Mouse (Mus musculus) hindbrain, postnatal 0 days (tissue): ENCODE results near the gene Tiam2. TPM values are rescaled to one million over a fixed set of nuclear protein-coding genes. Genes with fewer than 3 reads are reported as not detected.
A peak's percentile ranks its signal among the peaks of the same experiment; 100 is the strongest.

Source experiments
- ATAC-seq: fragments of 200-750 bp; cut with Nextera tagmentation; 2 replicates; pipeline ENCODE4 v1.8.0; 2017; ENCODE audit warnings: mild to moderate bottlenecking, moderate TSS enrichment, moderate library complexity
- DNase-seq: peaks from one replicate; pipeline ENCODE4 v3.0.0-alpha.2; 2015; ENCODE audit warnings: low spot score
- H3K27ac ChIP-seq: fragments of 300-500 bp; sonication (generic); 2 replicates; pipeline ENCODE4 v1.5.1; 2014; ENCODE audit warnings: mild to moderate bottlenecking
- H3K27me3 ChIP-seq: fragments of 300-500 bp; sonication (generic); 2 replicates; pipeline ENCODE4 v1.6.1; 2014; ENCODE audit warnings: low read length, mixed read lengths; ENCODE audit not compliant: insufficient read depth
- H3K36me3 ChIP-seq: fragments of 300-500 bp; sonication (generic); 2 replicates; pipeline ENCODE4 v1.6.1; 2014; ENCODE audit warnings: low read length, mixed read lengths; ENCODE audit not compliant: insufficient read depth
- H3K4me1 ChIP-seq: fragments of 300-500 bp; sonication (generic); 2 replicates; pipeline ENCODE4 v1.6.1; 2014; ENCODE audit warnings: antibody characterized with exemption, low read length, mixed read lengths; ENCODE audit not compliant: insufficient read depth
- H3K4me2 ChIP-seq: fragments of 300-500 bp; sonication (generic); 2 replicates; pipeline ENCODE4 v1.6.1; 2014; ENCODE audit warnings: low read depth, mild to moderate bottlenecking, low read length, moderate library complexity, mixed read lengths
- H3K4me3 ChIP-seq: fragments of 300-500 bp; sonication (generic); 2 replicates; pipeline ENCODE4 v1.5.1; 2014; ENCODE audit warnings: low read length
- H3K9ac ChIP-seq: fragments of 300-500 bp; sonication (generic); replicated peaks from 2 replicates; pipeline ENCODE4 v1.6.1; 2014; ENCODE audit warnings: mild to moderate bottlenecking, low read length, moderate library complexity, mixed read lengths
- H3K9me3 ChIP-seq: fragments of 300-500 bp; sonication (generic); 2 replicates; pipeline ENCODE4 v1.6.1; 2016; ENCODE audit warnings: low read length, mixed read lengths
- CTCF ChIP-seq: IDR thresholded peaks from 2 replicates; pipeline ENCODE4 v1.5.1; 2016; ENCODE audit warnings: antibody characterized with exemption, control low read depth, low read depth
- WGBS: fragments of 180-500 bp; shearing (Covaris S2); extraction: QIAGEN DNeasy Blood & Tissue Kit; methylation state at CpG from one replicate; pipeline ENCODE4 v1.1.7; 2014; 5-methylcytosine and 5-hydroxymethylcytosine counted together
- polyA plus RNA-seq: library from polyadenylated mRNA; unstranded; fragments of >200 nt; fragmentation: Nextera tagmentation; extraction: Ambion mirVana; gene quantifications from 2 replicates; pipeline ENCODE4 v1.2.1, GENCODE M21; 2015
- total RNA-seq: library from RNA; depleted of rRNA; stranded (reverse); fragments of >200 nt; gene quantifications from 2 replicates; pipeline ENCODE4 v1.2.3, GENCODE M21; 2014

Gene Tiam2
- total and polyA plus RNA-seq, 2 experiments from 2014 or later: 2.8 to 8.8 TPM

GRCm38 (mm10) chr17:3363216-3363615, 36.8 kb downstream of the Tiam2 start:
- Histone ChIP-seq H3K4me3 (no peak overlapping the region), H3K36me3 (no peaks in the 10 kb centered on the region), H3K4me1 (no peaks in the 10 kb centered on the region), H3K27ac (no peak overlapping the region), H3K4me2 (no peak overlapping the region), H3K27me3 (no peaks in the 10 kb centered on the region), H3K9ac (no peak overlapping the region), H3K9me3 (no peaks in the 10 kb centered on the region)
- ATAC-seq: no peak
- no peak for DNase-seq
- TF ChIP-seq CTCF: no peak
- WGBS: 23% methylated on average over 2 of the region's 2 CpGs

GRCm38 (mm10) chr17:3366741-3367140, 40.4 kb downstream of the Tiam2 start:
- no peaks in the 10 kb centered on the region for H3K4me1 ChIP-seq
- H3K4me3 ChIP-seq: no peak overlapping the region
- 68% methylated on average over 3 of the region's 3 CpGs for WGBS
- H3K36me3 ChIP-seq: no peaks in the 10 kb centered on the region
- ATAC-seq (no peak), DNase-seq (no peak)
- no peak for TF ChIP-seq CTCF
- H3K9me3 ChIP-seq: no peaks in the 10 kb centered on the region
- no peaks in the 10 kb centered on the region for H3K27me3 ChIP-seq
- no peak overlapping the region for H3K4me2 ChIP-seq
- H3K27ac ChIP-seq: no peak overlapping the region
- H3K9ac ChIP-seq: no peak overlapping the region

- Histone ChIP-seq H3K9ac (no peak overlapping the region), H3K27ac (no peak overlapping the region), H3K27me3 (no peaks in the 10 kb centered on the region), H3K36me3 (no peaks in the 10 kb centered on the region), H3K9me3 (no peaks in the 10 kb centered on the region), H3K4me2 (no peak overlapping the region), H3K4me3 (no peak overlapping the region), H3K4me1 (no peaks in the 10 kb centered on the region)
- no peak for TF ChIP-seq CTCF
- ATAC-seq (no peak), DNase-seq (no peak)
- 67% methylated on average over 1 of the region's 1 CpGs for WGBS
These were observed 42.0 kb downstream of the Tiam2 start for GRCm38 (mm10) chr17:3368386-3368785.

- DNase-seq (no peak), ATAC-seq (no peak)
- no peaks in the 10 kb centered on the region for H3K27me3 ChIP-seq
- no peaks in the 10 kb centered on the region for H3K4me1 ChIP-seq
- 60% methylated on average over 4 of the region's 4 CpGs for WGBS
- H3K9ac ChIP-seq: no peak overlapping the region
- H3K36me3 ChIP-seq: no peaks in the 10 kb centered on the region
- no peaks in the 10 kb centered on the region for H3K9me3 ChIP-seq
- H3K4me3 ChIP-seq: no peak overlapping the region
- no peak overlapping the region for H3K4me2 ChIP-seq
- no peak for TF ChIP-seq CTCF
- H3K27ac ChIP-seq: peak overlapping the region; percentile 1; the same call in 1 of the 2 replicates
These were observed 43.3 kb downstream of the Tiam2 start for GRCm38 (mm10) chr17:3369631-3370030.

- WGBS: 47% methylated on average over 2 of the region's 2 CpGs
- Histone ChIP-seq H3K4me2 (no peak overlapping the region), H3K27ac (no peak overlapping the region), H3K4me1 (no peaks in the 10 kb centered on the region), H3K4me3 (no peak overlapping the region), H3K36me3 (no peaks in the 10 kb centered on the region), H3K9ac (no peak overlapping the region), H3K9me3 (no peaks in the 10 kb centered on the region), H3K27me3 (no peaks in the 10 kb centered on the region)
- no peak for TF ChIP-seq CTCF
- DNase-seq (no peak), ATAC-seq (no peak)
These were observed 52.2 kb downstream of the Tiam2 start for GRCm38 (mm10) chr17:3378606-3379005.

- WGBS: 31% methylated on average over 9 of the region's 13 CpGs
- H3K9ac ChIP-seq: no peak overlapping the region
- no peak for ATAC-seq
- TF ChIP-seq CTCF: no peak
- H3K4me2 ChIP-seq: no peak overlapping the region
- no peak for DNase-seq
- no peak overlapping the region for H3K4me3 ChIP-seq
- H3K27ac ChIP-seq: no peak overlapping the region
- no peaks in the 10 kb centered on the region for H3K9me3 ChIP-seq
- no peaks in the 10 kb centered on the region for H3K36me3 ChIP-seq
- H3K27me3 ChIP-seq: no peaks in the 10 kb centered on the region
- H3K4me1 ChIP-seq: no peaks in the 10 kb centered on the region
These were observed 53.6 kb downstream of the Tiam2 start for GRCm38 (mm10) chr17:3379753-3380588.

- Histone ChIP-seq H3K9ac (no peak overlapping the region), H3K9me3 (no peaks in the 10 kb centered on the region), H3K27ac (no peak overlapping the region), H3K36me3 (no peaks in the 10 kb centered on the region), H3K27me3 (no peaks in the 10 kb centered on the region), H3K4me2 (no peak overlapping the region), H3K4me3 (no peak overlapping the region), H3K4me1 (no peaks in the 10 kb centered on the region)
- no peak for ATAC-seq
- TF ChIP-seq CTCF: no peak
- DNase-seq: no peak
- WGBS: 71% methylated on average over 1 of the region's 1 CpGs
These were observed 59.0 kb downstream of the Tiam2 start for GRCm38 (mm10) chr17:3385391-3385790.
